Mouse (Mus musculus): ENCODE results near the gene Slc27a1.
A peak's percentile ranks its signal among the peaks of the same experiment; 100 is the strongest.

GRCm38 (mm10) chr8:71561401-71561800 lies 7.3 kb upstream of the Slc27a1 start:
- TF ChIP-seq CTCF (IDR thresholded peaks at IDR 0.05; ENCODE audit: low read depth, low read length) (peak; percentile 97), POLR2A (IDR thresholded peaks at IDR 0.05; ENCODE audit: extremely low read depth, insufficient read depth, low read length) (no peak)

Data from liver, adult 2 months (tissue).